Mouse (Mus musculus): ENCODE results near the gene Stx1b. TPM values are rescaled to one million over a fixed set of nuclear protein-coding genes. Genes with fewer than 3 reads are reported as not detected.

Stx1b gene
- polyA plus RNA-seq (2015; fragmentation: Nextera tagmentation; extraction: Ambion mirVana) = 1.1 and 1.3 TPM in 2 replicates

- WGBS = 5% methylated on average over 23 of the region's 38 CpGs
- Histone ChIP-seq H3K9me3 (ENCODE audit: control insufficient read depth, low read length) (no peaks in the 10 kb centered on the region), H3K27ac (ENCODE audit: low read length) (no peak within 1 kb of the TSS), H3K4me1 (replicated peaks; ENCODE audit: control insufficient read depth, insufficient read depth, low read length) (0 out of 2 replicates have a peak, but pooled peaks cover 2% of the 10 kb centered on the region), H3K27me3 (ENCODE audit: control insufficient read depth, insufficient read depth, low read depth, low read length) (no peaks in the 10 kb centered on the region), H3K4me2 (ENCODE audit: low read depth, low read length) (peak within 1 kb of the TSS; percentile 77), H3K4me3 (ENCODE audit: low read length) (peak within 1 kb of the TSS; percentile 57), H3K9ac (ENCODE audit: low read length) (peak within 1 kb of the TSS; percentile 66), H3K36me3 (ENCODE audit: control insufficient read depth, insufficient read depth, low read length) (no peaks in the 10 kb centered on the region)
- ATAC-seq (ENCODE audit: low read depth) = peak; percentile 53
These were observed at the start of gene Stx1b, which contains the start of gene Stx4a for GRCm38 (mm10) chr7:127824176-127824871. Gene Stx1b (minus strand): TSS chr7:127824549. Gene Stx4a (plus strand): TSS chr7:127824294.

- Histone ChIP-seq H3K4me3 (ENCODE audit: low read length) (no peak overlapping the region), H3K36me3 (ENCODE audit: control insufficient read depth, insufficient read depth, low read length) (peaks cover 22% of the 10 kb centered on the region)
These were observed 45.9 kb upstream of the Stx1b start for GRCm38 (mm10) chr7:127870136-127870821.

GRCm38 (mm10) chr7:127869149-127869810, 44.9 kb upstream of the Stx1b start:
- peak; percentile 61; the same call in 1 of the 2 replicates for ATAC-seq (ENCODE audit: low read depth)
- H3K4me3 ChIP-seq (ENCODE audit: low read length) = no peak overlapping the region
- H3K36me3 ChIP-seq (ENCODE audit: control insufficient read depth, insufficient read depth, low read length) = peaks cover 24% of the 10 kb centered on the region
- H3K9ac ChIP-seq (ENCODE audit: low read length) = no peak overlapping the region
- no peak overlapping the region for H3K4me2 ChIP-seq (ENCODE audit: low read depth, low read length)
- peaks cover 10% of the 10 kb centered on the region for H3K4me1 ChIP-seq (replicated peaks; ENCODE audit: control insufficient read depth, insufficient read depth, low read length)
- no peaks in the 10 kb centered on the region for H3K9me3 ChIP-seq (ENCODE audit: control insufficient read depth, low read length)
- 54% methylated on average over 3 of the region's 3 CpGs for WGBS
- H3K27me3 ChIP-seq (ENCODE audit: control insufficient read depth, insufficient read depth, low read depth, low read length) = no peaks in the 10 kb centered on the region
- no peak overlapping the region for H3K27ac ChIP-seq (ENCODE audit: low read length)

More at GRCm38 (mm10) chr7:127870136-127870821, 45.9 kb upstream of the Stx1b start:
- Histone ChIP-seq H3K27me3 (ENCODE audit: control insufficient read depth, insufficient read depth, low read depth, low read length) (no peaks in the 10 kb centered on the region), H3K27ac (ENCODE audit: low read length) (no peak overlapping the region), H3K4me1 (replicated peaks; ENCODE audit: control insufficient read depth, insufficient read depth, low read length) (peaks cover 17% of the 10 kb centered on the region), H3K9me3 (ENCODE audit: control insufficient read depth, low read length) (no peaks in the 10 kb centered on the region), H3K9ac (ENCODE audit: low read length) (no peak overlapping the region), H3K4me2 (ENCODE audit: low read depth, low read length) (no peak overlapping the region)
- ATAC-seq (ENCODE audit: low read depth) = no peak
- WGBS = 80% methylated on average over 5 of the region's 5 CpGs

GRCm38 (mm10) chr7:127867641-127868040, 43.3 kb upstream of the Stx1b start:
- Histone ChIP-seq H3K4me1 (replicated peaks; ENCODE audit: control insufficient read depth, insufficient read depth, low read length) (no peaks in the 10 kb centered on the region), H3K9me3 (ENCODE audit: control insufficient read depth, low read length) (no peaks in the 10 kb centered on the region), H3K36me3 (ENCODE audit: control insufficient read depth, insufficient read depth, low read length) (peaks cover 24% of the 10 kb centered on the region), H3K9ac (ENCODE audit: low read length) (no peak overlapping the region), H3K4me3 (ENCODE audit: low read length) (no peak overlapping the region), H3K27ac (ENCODE audit: low read length) (no peak overlapping the region), H3K27me3 (ENCODE audit: control insufficient read depth, insufficient read depth, low read depth, low read length) (no peaks in the 10 kb centered on the region), H3K4me2 (ENCODE audit: low read depth, low read length) (no peak overlapping the region)
- ATAC-seq (ENCODE audit: low read depth) = no peak
- WGBS = 96% methylated on average over 18 of the region's 18 CpGs

- no peak for ATAC-seq (ENCODE audit: low read depth)
- Histone ChIP-seq H3K27ac (ENCODE audit: low read length) (no peak overlapping the region), H3K27me3 (ENCODE audit: control insufficient read depth, insufficient read depth, low read depth, low read length) (no peaks in the 10 kb centered on the region), H3K9me3 (ENCODE audit: control insufficient read depth, low read length) (no peaks in the 10 kb centered on the region), H3K4me3 (ENCODE audit: low read length) (no peak overlapping the region), H3K4me2 (ENCODE audit: low read depth, low read length) (no peak overlapping the region), H3K9ac (ENCODE audit: low read length) (no peak overlapping the region), H3K4me1 (replicated peaks; ENCODE audit: control insufficient read depth, insufficient read depth, low read length) (no peaks in the 10 kb centered on the region), H3K36me3 (ENCODE audit: control insufficient read depth, insufficient read depth, low read length) (peaks cover 22% of the 10 kb centered on the region)
- 92% methylated on average over 12 of the region's 12 CpGs for WGBS
These were observed 42.1 kb upstream of the Stx1b start for GRCm38 (mm10) chr7:127866434-127866833.

GRCm38 (mm10) chr7:127858258-127858657, 33.9 kb upstream of the Stx1b start:
- Histone ChIP-seq H3K9me3 (ENCODE audit: control insufficient read depth, low read length) (no peaks in the 10 kb centered on the region), H3K4me1 (replicated peaks; ENCODE audit: control insufficient read depth, insufficient read depth, low read length) (no peaks in the 10 kb centered on the region), H3K27me3 (ENCODE audit: control insufficient read depth, insufficient read depth, low read depth, low read length) (no peaks in the 10 kb centered on the region), H3K9ac (ENCODE audit: low read length) (no peak overlapping the region), H3K36me3 (ENCODE audit: control insufficient read depth, insufficient read depth, low read length) (no peaks in the 10 kb centered on the region), H3K4me2 (ENCODE audit: low read depth, low read length) (no peak overlapping the region), H3K4me3 (ENCODE audit: low read length) (no peak overlapping the region), H3K27ac (ENCODE audit: low read length) (no peak overlapping the region)
- ATAC-seq (ENCODE audit: low read depth) = no peak
- 84% methylated on average over 6 of the region's 6 CpGs for WGBS

GRCm38 (mm10) chr7:127850906-127851305, 26.6 kb upstream of the Stx1b start:
- Histone ChIP-seq H3K4me3 (ENCODE audit: low read length) (no peak overlapping the region), H3K9me3 (ENCODE audit: control insufficient read depth, low read length) (no peaks in the 10 kb centered on the region), H3K36me3 (ENCODE audit: control insufficient read depth, insufficient read depth, low read length) (peaks cover 10% of the 10 kb centered on the region; the same call in 1 of the 2 replicates), H3K4me1 (replicated peaks; ENCODE audit: control insufficient read depth, insufficient read depth, low read length) (no peaks in the 10 kb centered on the region), H3K9ac (ENCODE audit: low read length) (no peak overlapping the region), H3K27me3 (ENCODE audit: control insufficient read depth, insufficient read depth, low read depth, low read length) (no peaks in the 10 kb centered on the region), H3K27ac (ENCODE audit: low read length) (no peak overlapping the region), H3K4me2 (ENCODE audit: low read depth, low read length) (no peak overlapping the region)
- 57% methylated on average over 5 of the region's 5 CpGs for WGBS
- no peak for ATAC-seq (ENCODE audit: low read depth)

GRCm38 (mm10) chr7:127849973-127850875, 25.9 kb upstream of the Stx1b start:
- H3K27ac ChIP-seq (ENCODE audit: low read length) = no peak overlapping the region
- H3K36me3 ChIP-seq (ENCODE audit: control insufficient read depth, insufficient read depth, low read length) = peaks cover 11% of the 10 kb centered on the region; the same call in 1 of the 2 replicates
- H3K4me1 ChIP-seq (replicated peaks; ENCODE audit: control insufficient read depth, insufficient read depth, low read length) = no peaks in the 10 kb centered on the region
- no peak for ATAC-seq (ENCODE audit: low read depth)
- no peak overlapping the region for H3K9ac ChIP-seq (ENCODE audit: low read length)
- H3K4me3 ChIP-seq (ENCODE audit: low read length) = no peak overlapping the region
- H3K4me2 ChIP-seq (ENCODE audit: low read depth, low read length) = no peak overlapping the region
- H3K27me3 ChIP-seq (ENCODE audit: control insufficient read depth, insufficient read depth, low read depth, low read length) = no peaks in the 10 kb centered on the region
- 65% methylated on average over 6 of the region's 6 CpGs for WGBS
- H3K9me3 ChIP-seq (ENCODE audit: control insufficient read depth, low read length) = no peaks in the 10 kb centered on the region

Data from lung, embryonic 16.5 days (tissue).